Mouse (Mus musculus) MEL-GATA-1-ER (cell line): ENCODE results near the gene Mphosph6.

Experiments used
- DNase-seq: peaks from one replicate; pipeline ENCODE4 v3.0.0-alpha.2; 2012; ENCODE audit warnings: low read depth; ENCODE audit errors: extremely low read depth

Mphosph6 gene

GRCm38 (mm10) chr8:117771115-117771836 lies 30.5 kb downstream of the Mphosph6 start:
- DNase-seq = peak; percentile 29

DNA sequence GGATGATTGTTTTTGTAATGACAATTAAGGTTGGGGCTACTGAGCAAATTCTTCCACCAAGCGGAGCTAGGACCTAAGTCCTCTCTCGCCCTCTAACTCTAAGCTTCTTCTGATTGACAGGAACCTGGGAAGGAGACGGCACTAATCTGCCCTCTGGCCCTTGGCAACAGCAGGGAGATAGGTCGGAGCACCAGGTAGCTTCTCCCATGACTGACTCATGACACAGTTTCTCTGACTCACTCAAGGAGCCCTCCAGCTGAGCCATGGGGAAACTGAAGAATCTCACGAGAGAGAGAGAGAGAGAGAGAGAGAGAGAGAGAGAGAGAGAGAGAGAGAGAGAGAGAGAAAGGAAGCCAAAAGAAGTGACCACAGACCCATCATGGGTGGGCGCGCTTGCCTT lies 32.8 kb downstream of the Mphosph6 start:
- no peak for DNase-seq

GRCm38 (mm10) chr8:117765947-117766346 lies 35.8 kb downstream of the Mphosph6 start:
- DNase-seq = no peak

- DNase-seq = no peak
These were observed 37.1 kb downstream of the Mphosph6 start for GRCm38 (mm10) chr8:117764625-117765024.

DNA sequence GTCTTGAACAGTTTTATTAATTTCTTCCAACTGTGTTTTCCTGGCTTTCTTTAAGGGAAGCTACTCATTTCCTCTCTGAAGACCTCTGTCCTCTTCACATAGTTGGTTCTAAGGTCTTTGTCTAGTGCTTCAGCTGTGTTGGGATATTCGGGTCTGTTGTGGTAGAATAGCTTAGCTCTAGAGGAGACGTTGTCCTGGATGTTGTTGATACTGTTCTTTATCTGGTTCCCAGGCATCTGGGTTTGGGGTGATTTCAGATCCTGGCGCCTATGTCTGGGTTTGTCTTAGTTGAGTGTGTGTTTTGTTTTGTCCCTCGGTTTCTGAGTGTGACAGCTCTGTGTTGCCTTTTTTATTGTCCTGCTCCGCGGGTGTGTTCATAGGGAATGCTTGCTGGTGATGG lies 39.0 kb downstream of the Mphosph6 start:
- no peak for DNase-seq

GRCm38 (mm10) chr8:117757900-117758299 lies 43.8 kb downstream of the Mphosph6 start:
- DNase-seq = no peak

- DNase-seq = no peak
These were observed 52.3 kb downstream of the Mphosph6 start for GRCm38 (mm10) chr8:117749436-117749835.

- no peak for DNase-seq
These were observed 53.6 kb downstream of the Mphosph6 start for GRCm38 (mm10) chr8:117747886-117748730.

GRCm38 (mm10) chr8:117747428-117747827 lies 54.3 kb downstream of the Mphosph6 start:
- no peak for DNase-seq

DNA sequence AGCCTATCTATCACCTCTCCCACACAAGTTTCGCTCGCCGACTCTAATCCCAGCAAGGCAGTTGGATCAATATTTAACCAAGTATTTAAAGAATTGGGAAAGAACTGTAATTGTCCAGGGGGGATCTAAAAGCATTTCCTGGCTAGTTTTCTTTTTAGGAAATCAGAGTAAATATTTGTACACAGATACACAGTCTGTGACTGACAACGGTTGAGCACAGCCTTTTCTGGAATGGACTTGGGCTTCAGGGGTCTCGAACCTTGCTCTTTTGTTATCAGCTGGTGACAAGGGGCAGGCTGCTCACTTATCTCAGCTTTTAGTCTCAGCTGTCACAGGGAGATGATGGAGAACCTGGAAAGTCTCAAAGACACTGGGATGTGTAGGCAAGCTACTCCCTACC lies 55.1 kb downstream of the Mphosph6 start:
- no peak for DNase-seq

- DNase-seq = no peak
These were observed 59.2 kb downstream of the Mphosph6 start for GRCm38 (mm10) chr8:117742431-117743012.
